Mouse (Mus musculus) adrenal gland, postnatal 36 days (tissue): ENCODE measurements at regions not wholly inside any gene's neighbourhood (a gene's known extent, or its start where the extent isn't known, plus 50 kb on each side); places are given as distances from the start of the nearest gene placed in this dataset.

Source experiments
- DNase-seq, 2 experiments: peaks; one replicate each; pipeline ENCODE4 v3.0.0; 2021; ENCODE audit warnings: mixed read lengths in 1 of 2

- DNase-seq, result no peak
Observed at GRCm38 (mm10) chr5:144621967-144622366, 76.3 kb downstream of the Nptx2 start.

DNA sequence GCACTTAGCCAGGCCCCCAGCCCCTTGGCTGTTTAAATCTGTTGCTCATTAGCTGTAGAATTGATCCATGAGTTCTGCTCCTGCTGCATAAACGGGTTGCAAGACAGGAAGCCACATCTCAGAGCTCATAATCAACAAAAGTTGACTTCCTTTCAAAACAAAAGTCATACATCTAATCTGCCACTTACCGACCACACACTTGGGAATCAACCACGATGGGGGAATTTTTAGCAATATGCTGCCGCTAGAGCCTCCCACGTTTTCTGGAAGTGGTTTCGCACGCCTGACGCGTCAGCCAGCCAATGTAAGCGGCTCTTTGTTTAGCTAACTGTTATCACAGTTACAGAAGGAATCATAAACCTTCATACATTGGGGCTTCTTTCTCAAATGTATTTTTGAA, 77.7 kb downstream of the Nptx2 start:
- DNase-seq, result no peak

GRCm38 (mm10) chr5:144632295-144632694, 86.6 kb downstream of the Nptx2 start:
- no peak for DNase-seq

- DNase-seq, result peak; percentile 57 to 75
Observed at GRCm38 (mm10) chr5:144638631-144639030, 92.9 kb downstream of the Nptx2 start.

GRCm38 (mm10) chr5:144639639-144640038, 93.9 kb downstream of the Nptx2 start:
- peak; percentile 34 to 56 for DNase-seq

GRCm38 (mm10) chr5:144642766-144643165, 97.1 kb downstream of the Nptx2 start:
- DNase-seq, result no peak

DNA sequence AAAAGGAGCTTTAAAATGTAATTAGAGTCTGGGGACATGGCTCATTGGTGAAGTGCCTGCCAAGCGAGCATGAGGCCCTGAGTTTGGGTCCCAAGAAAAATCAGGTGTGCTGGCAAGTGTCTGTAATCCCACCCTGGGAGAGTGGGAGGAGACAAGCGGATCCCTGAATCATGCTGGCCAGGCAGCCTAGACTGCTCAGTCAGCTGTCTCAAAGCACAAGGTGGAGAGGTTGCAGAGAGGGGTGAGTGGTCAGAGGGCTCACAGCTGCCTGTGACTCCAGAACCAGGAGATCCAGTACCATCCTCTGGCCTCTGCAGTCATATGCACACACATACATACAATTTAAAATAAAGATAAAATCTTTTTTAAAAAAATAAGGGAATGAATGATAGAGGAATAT, 97.7 kb downstream of the Nptx2 start:
- DNase-seq, result no peak

DNA sequence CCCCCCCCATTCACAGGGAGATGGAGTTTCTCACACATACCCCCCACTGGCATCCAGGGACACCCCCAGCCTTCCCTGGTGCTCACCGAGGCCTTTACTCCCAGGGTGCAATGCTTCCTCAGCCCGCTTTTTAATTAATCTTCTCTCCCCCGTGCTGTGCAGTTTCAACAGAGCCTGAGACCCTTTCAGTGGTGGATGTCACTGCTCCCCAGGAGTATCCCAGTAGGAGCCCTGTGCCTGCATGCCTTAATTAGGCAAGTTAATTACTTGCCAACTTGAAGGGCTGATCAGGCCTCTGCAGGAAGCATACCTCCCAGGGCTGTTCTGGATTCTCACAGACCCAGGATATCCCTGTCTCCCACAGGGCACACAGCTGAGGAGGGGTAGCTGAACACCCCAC, 99.7 kb downstream of the Nptx2 start:
- DNase-seq, result no peak

GRCm38 (mm10) chr5:144647311-144648104, 101.8 kb downstream of the Nptx2 start:
- no peak for DNase-seq

DNA sequence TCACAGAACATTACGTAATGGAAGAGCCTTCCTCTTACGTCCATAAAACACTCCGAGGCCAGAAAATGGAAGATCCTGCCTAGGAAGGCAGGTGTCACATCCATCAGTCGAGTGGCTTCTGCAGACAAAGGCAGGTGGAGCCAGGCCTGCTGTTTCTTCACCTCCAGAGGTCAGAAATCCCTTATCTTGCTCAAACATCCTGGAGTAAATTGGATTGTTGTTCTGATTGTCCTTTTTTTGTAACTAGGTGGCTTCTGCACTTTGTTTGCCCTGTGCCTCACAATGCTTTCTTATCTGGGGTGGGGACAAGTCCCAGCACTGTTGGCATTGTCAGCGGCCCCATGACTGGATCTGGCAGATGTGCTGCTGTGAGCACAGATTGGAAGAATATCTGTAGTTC, 106.5 kb downstream of the Nptx2 start:
- DNase-seq, result peak in 1 of 2 experiments; percentile 6

DNA sequence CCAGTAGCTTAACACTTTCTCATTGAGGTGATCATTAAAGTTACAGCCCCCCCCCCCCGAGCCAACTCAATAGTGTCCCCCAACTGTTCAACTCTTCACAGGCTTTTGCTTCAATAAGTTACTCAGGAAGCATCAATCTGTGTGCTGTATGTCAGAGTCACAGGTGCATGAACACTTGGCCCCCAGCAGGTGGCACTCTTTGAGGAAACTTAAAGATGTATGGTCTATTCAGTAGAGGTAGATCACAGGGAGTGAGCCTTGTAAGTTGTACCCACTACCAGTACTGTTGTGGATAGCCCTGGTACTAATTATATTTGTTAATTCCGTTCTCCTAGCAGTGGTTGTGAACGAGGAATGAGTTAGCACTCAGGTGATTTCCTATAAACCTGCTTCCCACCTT, 99.6 kb downstream of the Tmem130 start:
- no peak for DNase-seq

DNA sequence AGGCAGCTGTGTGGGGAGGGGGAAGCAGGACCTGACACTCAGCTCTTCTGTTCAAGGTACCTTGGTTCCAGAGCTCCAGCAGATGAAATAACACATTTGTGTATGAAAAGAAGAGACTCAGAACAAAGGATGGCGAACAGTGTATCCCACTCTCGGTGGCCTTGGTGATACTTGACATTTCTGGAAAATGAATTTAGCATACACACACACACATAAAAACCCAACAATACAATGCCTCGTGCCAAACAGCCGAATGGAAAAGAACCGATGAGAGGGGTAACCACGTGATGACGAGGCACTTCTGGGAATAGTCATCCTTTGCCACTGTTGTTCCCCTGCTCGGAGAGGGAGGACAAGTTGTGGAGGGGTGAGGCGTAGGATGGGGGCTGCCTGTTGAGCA, 97.6 kb downstream of the Tmem130 start:
- DNase-seq, result no peak

DNA sequence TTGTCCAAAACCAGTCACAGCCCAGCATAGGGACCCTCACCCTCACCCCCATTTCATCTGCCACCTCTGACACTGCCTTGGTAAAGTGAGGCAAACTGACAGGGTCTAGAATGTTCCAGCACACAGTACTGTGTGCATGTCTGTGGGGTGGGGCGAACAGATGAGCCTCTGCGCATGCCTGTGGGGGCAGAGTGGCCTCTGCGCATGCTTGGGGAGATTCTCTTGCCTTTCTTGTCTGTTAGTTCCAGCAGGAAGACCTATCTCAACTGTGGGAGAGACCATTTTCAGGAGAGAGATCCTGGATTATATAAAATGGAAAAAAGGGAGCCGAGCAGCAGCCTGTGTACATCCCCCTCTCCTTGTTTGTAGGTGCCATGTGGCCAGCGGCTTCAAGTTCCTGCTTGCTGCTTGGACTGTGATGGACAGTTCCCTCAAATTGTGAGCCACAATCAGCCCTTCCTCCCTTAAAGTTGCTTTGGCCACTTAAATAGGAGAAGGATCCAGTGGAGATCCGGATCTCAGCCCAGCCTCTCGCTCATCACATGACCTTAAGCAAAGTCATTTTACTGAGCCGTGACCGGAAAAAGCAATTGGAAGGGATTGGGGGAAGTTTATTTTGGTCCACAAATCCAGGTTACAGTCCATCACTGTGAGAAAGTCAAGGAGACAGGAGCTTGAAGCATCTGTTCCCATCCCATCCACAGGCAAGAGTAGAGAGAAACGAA, 96.9 kb downstream of the Tmem130 start:
- DNase-seq, result no peak

DNA sequence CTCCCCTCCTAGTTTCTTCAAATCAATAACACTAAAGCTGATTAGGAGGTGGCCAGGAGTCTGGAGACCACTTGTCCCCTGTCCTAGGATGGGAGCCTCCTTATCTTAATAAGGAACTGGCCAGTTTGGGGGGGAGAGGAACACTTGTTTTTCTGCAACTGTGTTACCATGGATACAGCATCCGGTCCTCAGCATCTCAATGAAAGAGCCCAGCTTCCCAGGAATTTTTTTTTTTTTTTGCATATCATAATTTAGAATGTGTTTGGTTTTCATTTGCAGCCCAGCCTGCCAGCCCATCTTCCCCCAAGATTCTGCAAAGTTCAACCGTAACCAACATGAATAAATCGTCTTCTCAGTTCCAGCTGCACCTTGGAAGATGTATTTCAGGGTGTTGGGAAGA, 93.6 kb downstream of the Tmem130 start:
- DNase-seq, result no peak

DNA sequence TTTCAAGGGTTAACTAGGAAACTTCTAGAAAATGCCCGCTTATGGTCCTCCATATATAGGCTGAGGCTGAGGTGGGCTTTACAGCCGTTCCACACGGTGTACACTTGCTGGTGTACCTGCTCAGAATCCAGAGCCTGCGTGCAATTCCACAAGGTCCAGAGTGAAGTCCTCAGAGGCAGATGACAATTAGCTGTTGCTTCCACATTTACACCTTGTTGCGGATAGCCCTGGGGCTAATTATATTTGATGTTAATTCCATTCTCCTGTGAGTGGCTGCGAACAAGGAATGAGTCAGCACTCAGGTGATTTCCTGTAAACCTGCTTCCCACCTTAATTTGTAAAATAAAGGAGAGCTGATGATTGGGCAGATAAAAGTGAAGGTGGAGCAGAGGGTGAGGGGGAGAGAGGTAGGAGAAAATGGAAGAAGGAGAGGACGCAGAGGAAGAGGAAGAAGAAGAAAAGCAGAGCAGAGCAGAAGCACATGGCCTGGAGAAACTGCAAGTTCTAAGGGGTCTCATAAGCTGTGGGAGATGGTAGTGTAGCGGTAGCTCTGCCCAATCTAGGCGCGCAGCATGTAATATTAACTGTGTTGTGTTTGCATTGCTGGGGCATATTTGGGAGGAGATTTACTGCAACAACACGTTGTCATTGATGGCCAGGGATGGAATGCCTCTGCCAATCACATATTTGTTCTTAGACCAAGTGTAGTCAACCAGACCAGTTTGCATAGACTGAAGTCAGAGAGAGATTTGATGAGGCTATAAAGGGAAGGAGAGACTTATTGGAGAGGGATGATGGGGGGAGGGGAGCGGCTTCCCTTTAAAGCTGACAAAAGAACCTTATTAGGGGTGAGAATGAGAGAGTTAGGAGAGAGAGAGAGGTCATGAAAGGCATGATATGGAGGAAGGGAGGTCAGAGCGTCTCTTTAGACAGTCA, 82.5 kb downstream of the Tmem130 start:
- no peak for DNase-seq

- DNase-seq, result no peak
Observed at GRCm38 (mm10) chr5:144684184-144684583, 77.4 kb downstream of the Tmem130 start.
